Mouse (Mus musculus) C2C12 (cell line): ENCODE data around the gene Epha1.

Experiments used
- CEBPB ChIP-seq: IDR thresholded peaks from one replicate; pipeline ENCODE4 v1.6.1; 2011; ENCODE audit warnings: low read depth, mild to moderate bottlenecking, control low read depth, moderate library complexity
- CTCF ChIP-seq: IDR thresholded peaks from one replicate; pipeline ENCODE4 v1.5.1; 2011; ENCODE audit not compliant: control insufficient read depth, insufficient read depth, insufficient read length
- MAX ChIP-seq: IDR thresholded peaks from one replicate; pipeline ENCODE4 v1.6.1; 2011; ENCODE audit warnings: mild to moderate bottlenecking, control low read depth
- MYOD1 ChIP-seq: IDR thresholded peaks from one replicate; pipeline ENCODE4 v1.6.1; 2011; ENCODE audit warnings: low read depth; ENCODE audit not compliant: control insufficient read depth, insufficient read length
- MYOG ChIP-seq: IDR thresholded peaks from one replicate; pipeline ENCODE4 v1.6.1; 2011; ENCODE audit not compliant: control insufficient read depth, insufficient read length; ENCODE audit errors: extremely low read depth
- USF1 ChIP-seq: IDR thresholded peaks from one replicate; pipeline ENCODE4 v1.6.1; 2011; ENCODE audit warnings: low read depth, mild to moderate bottlenecking, control low read depth, moderate library complexity

GRCm38 (mm10) chr6:42374701-42375100, 1.6 kb upstream of the Epha1 start:
- TF ChIP-seq MYOD1 (no peak), CTCF (no peak), MYOG (no peak), USF1 (no peak), CEBPB (peak; percentile 63), MAX (no peak)
